Comparison of ENCODE assay signal across 8 mouse cellular contexts in genomic region chr5:73255321-73256251, GRCm38 (mm10). TPM values are rescaled to one million over a fixed set of nuclear protein-coding genes. Genes with fewer than 3 reads are reported as not detected.
DNase-seq lines count a peak whose midpoint lies in the region; ATAC-seq and TF ChIP-seq lines count a peak whose summit lies in the region.

No protein-coding gene starts in this region.

- peaks cover 0 to 8% of the 10 kb centered on the region in 2 experiments for H3K36me3 ChIP-seq in CH12.LX (replicated peaks in 1 of 2; ENCODE audit: control insufficient read depth in 1 of 2, insufficient read depth in 1 of 2, low read length in 1 of 2)
- no peaks in the 10 kb centered on the region for H3K36me3 ChIP-seq in heart, embryonic 13.5 days
- H3K36me3 ChIP-seq in kidney, postnatal 0 days (ENCODE audit: insufficient read depth, low read length), result no peaks in the 10 kb centered on the region
- no peaks in the 10 kb centered on the region; the same call in 1 of the 2 replicates for H3K36me3 ChIP-seq in liver, embryonic 15.5 days (replicated peaks)
- H3K36me3 ChIP-seq in neural tube, embryonic 12.5 days, result no peaks in the 10 kb centered on the region
- no peaks in the 10 kb centered on the region for H3K36me3 ChIP-seq in testis, adult 2 months (ENCODE audit: control insufficient read depth, insufficient read depth, low read length)

- dilution Hi-C loops in CH12.LX (cut with MboI; ENCODE audit: extremely low pct_ligation_motif_present, extremely low pct_unique_long_range_greater_than_20kb, low sequenced_read_pairs), result no loop called here

- no peak for TF ChIP-seq EP300 in CH12.LX (IDR thresholded peaks at IDR 0.05; ENCODE audit: low read length)

- H3K4me1 ChIP-seq in CH12.LX (ENCODE audit: control insufficient read depth in 1 of 2, insufficient read depth in 2 of 2), result peaks cover 5 to 32% of the 10 kb centered on the region in 2 experiments; a peak in 3 of 4 replicates
- peaks cover 2% of the 10 kb centered on the region for H3K4me1 ChIP-seq in brown adipose tissue, adult 24 weeks (ENCODE audit: control insufficient read depth, insufficient read depth, insufficient read length, low read length)
- H3K4me1 ChIP-seq in heart, embryonic 13.5 days, result peaks cover 38% of the 10 kb centered on the region
- peaks cover 7% of the 10 kb centered on the region; the same call in 1 of the 2 replicates for H3K4me1 ChIP-seq in kidney, postnatal 0 days (replicated peaks; ENCODE audit: insufficient read depth, low read length)
- H3K4me1 ChIP-seq in liver, embryonic 15.5 days (replicated peaks), result peaks cover 62% of the 10 kb centered on the region
- peaks cover 17% of the 10 kb centered on the region for H3K4me1 ChIP-seq in neural tube, embryonic 12.5 days
- H3K4me1 ChIP-seq in testis, adult 2 months (ENCODE audit: control insufficient read depth, insufficient read depth, low read length), result peaks cover 7% of the 10 kb centered on the region

- 0 out of 2 replicates have a peak, but pooled peaks have one; percentile 4 for ATAC-seq in erythroid progenitor cell, adult 5-6 weeks (replicated peaks; ENCODE audit: low FRiP score, poor library complexity, severe bottlenecking)
- peak; percentile 27; the same call in 1 of the 2 replicates for ATAC-seq in heart, embryonic 13.5 days (ENCODE audit: extremely low read depth, insufficient number of reproducible peaks, low FRiP score, low TSS enrichment)
- peak; percentile 40 for ATAC-seq in kidney, postnatal 0 days (replicated peaks; ENCODE audit: low FRiP score, low read depth)
- ATAC-seq in liver, embryonic 15.5 days (ENCODE audit: insufficient read depth), result peak; percentile 35
- ATAC-seq in neural tube, embryonic 12.5 days (ENCODE audit: low FRiP score, low read depth), result peak; percentile 76

- H3K79me2 ChIP-seq in CH12.LX (replicated peaks; ENCODE audit: control insufficient read depth, extremely low read depth, insufficient read depth, poor library complexity, severe bottlenecking), result peaks cover 43% of the 10 kb centered on the region

- no peak for DNase-seq in CH12.LX (ENCODE audit: extremely low read depth)
- DNase-seq in kidney, postnatal 0 days (ENCODE audit: low spot score), result peak; percentile 66

- TF ChIP-seq RAD21 in CH12.LX (IDR thresholded peaks at IDR 0.05; ENCODE audit: low read depth, low read length), result no peak

- H3K27me3 ChIP-seq in CH12.LX (replicated peaks), result no peaks in the 10 kb centered on the region
- no peaks in the 10 kb centered on the region for H3K27me3 ChIP-seq in heart, embryonic 13.5 days (replicated peaks)
- no peaks in the 10 kb centered on the region for H3K27me3 ChIP-seq in kidney, postnatal 0 days (ENCODE audit: insufficient read depth, low read length)
- H3K27me3 ChIP-seq in liver, embryonic 15.5 days, result no peaks in the 10 kb centered on the region
- H3K27me3 ChIP-seq in neural tube, embryonic 12.5 days (replicated peaks), result no peaks in the 10 kb centered on the region
- no peaks in the 10 kb centered on the region for H3K27me3 ChIP-seq in testis, adult 2 months (ENCODE audit: control insufficient read depth, insufficient read depth, low read length)

- in situ Hi-C loops in CH12.LX (cut with MboI; ENCODE audit: low pct_ligation_motif_present, low pct_unique_long_range_greater_than_20kb, low sequenced_read_pairs), result loop anchor here (10.0 kb wide), 1 partner anchor 51 kb away; no protein-coding TSS in a partner anchor

- WGBS in heart, embryonic 13.5 days, result under 1% methylated on average over 105 of the region's 129 CpGs
- WGBS in kidney, postnatal 0 days, result under 1% methylated on average over 123 of the region's 129 CpGs
- under 1% methylated on average over 126 of the region's 129 CpGs for WGBS in liver, embryonic 15.5 days (ENCODE audit: insufficient replicate concordance)
- WGBS in neural tube, embryonic 12.5 days, result under 1% methylated on average over 127 of the region's 129 CpGs

- H3K27ac ChIP-seq in CH12.LX (ENCODE audit: insufficient read depth, low read depth), result peak overlapping the region; percentile 15; the same call in 1 of the 2 replicates
- peak overlapping the region; percentile 65 for H3K27ac ChIP-seq in brown adipose tissue, adult 24 weeks (replicated peaks; ENCODE audit: low read depth, low read length)
- H3K27ac ChIP-seq in heart, embryonic 13.5 days (replicated peaks), result peak overlapping the region; percentile 98
- H3K27ac ChIP-seq in kidney, postnatal 0 days, result peak overlapping the region; percentile 99
- H3K27ac ChIP-seq in liver, embryonic 15.5 days (replicated peaks), result peak overlapping the region; percentile 92
- H3K27ac ChIP-seq in neural tube, embryonic 12.5 days, result peak overlapping the region; percentile 93
- peak overlapping the region; percentile 89 for H3K27ac ChIP-seq in testis, adult 2 months (ENCODE audit: control insufficient read depth, insufficient read depth, low read depth, low read length)

- H3K9ac ChIP-seq in CH12.LX (ENCODE audit: insufficient read depth, low read depth), result peak overlapping the region; percentile 90
- H3K9ac ChIP-seq in heart, embryonic 13.5 days, result peak overlapping the region; percentile 97
- peak overlapping the region; percentile 87 for H3K9ac ChIP-seq in kidney, postnatal 0 days (ENCODE audit: low read depth, low read length)
- peak overlapping the region; percentile 89 for H3K9ac ChIP-seq in liver, embryonic 15.5 days
- peak overlapping the region; percentile 94 for H3K9ac ChIP-seq in neural tube, embryonic 12.5 days

- H3K9me3 ChIP-seq in CH12.LX (replicated peaks; ENCODE audit: low read length), result no peaks in the 10 kb centered on the region
- H3K9me3 ChIP-seq in heart, embryonic 13.5 days, result no peaks in the 10 kb centered on the region
- H3K9me3 ChIP-seq in kidney, postnatal 0 days (replicated peaks; ENCODE audit: low read length), result no peaks in the 10 kb centered on the region
- H3K9me3 ChIP-seq in liver, embryonic 15.5 days (replicated peaks), result no peaks in the 10 kb centered on the region
- no peaks in the 10 kb centered on the region for H3K9me3 ChIP-seq in neural tube, embryonic 12.5 days

- H3K4me2 ChIP-seq in CH12.LX (ENCODE audit: insufficient read depth, low read depth, poor library complexity, severe bottlenecking), result peak overlapping the region; percentile 91
- H3K4me2 ChIP-seq in heart, embryonic 13.5 days, result peak overlapping the region; percentile 82
- peak overlapping the region; percentile 71 for H3K4me2 ChIP-seq in kidney, postnatal 0 days (ENCODE audit: low read length)
- peak overlapping the region; percentile 95 for H3K4me2 ChIP-seq in liver, embryonic 15.5 days
- H3K4me2 ChIP-seq in neural tube, embryonic 12.5 days (replicated peaks), result peak overlapping the region; percentile 71

- peak overlapping the region; percentile 78 to 95 (median 94) for H3K4me3 ChIP-seq in CH12.LX (replicated peaks in 1 of 3; ENCODE audit: low read depth in 2 of 3, low read length in 2 of 3, poor library complexity in 1 of 3)
- peak overlapping the region; percentile 96 for H3K4me3 ChIP-seq in brown adipose tissue, adult 24 weeks (ENCODE audit: insufficient read depth, low read depth, low read length)
- peak overlapping the region; percentile 99 for H3K4me3 ChIP-seq in heart, embryonic 13.5 days
- H3K4me3 ChIP-seq in kidney, postnatal 0 days (replicated peaks; ENCODE audit: low read depth, low read length), result peak overlapping the region; percentile 86
- peak overlapping the region; percentile 95 for H3K4me3 ChIP-seq in liver, embryonic 15.5 days (replicated peaks)
- peak overlapping the region; percentile 93 for H3K4me3 ChIP-seq in neural tube, embryonic 12.5 days
- H3K4me3 ChIP-seq in testis, adult 2 months (ENCODE audit: control insufficient read depth, low read depth, low read length), result peak overlapping the region; percentile 95

- TF ChIP-seq CTCF in CH12.LX (conservative IDR thresholded peaks at IDR 0.05 in 1 of 2, IDR thresholded peaks at IDR 0.05 in 1 of 2; ENCODE audit: low read depth in 2 of 2, low read length in 2 of 2), result no peak
- no peak for TF ChIP-seq CTCF in kidney, postnatal 0 days (IDR thresholded peaks at IDR 0.05; ENCODE audit: low read depth)
- TF ChIP-seq CTCF in testis, adult 2 months (IDR thresholded peaks at IDR 0.05; ENCODE audit: control insufficient read depth, insufficient read depth, insufficient replicate concordance, low read depth, low read length), result no peak

- no peak for TF ChIP-seq POLR2A in CH12.LX (IDR thresholded peaks at IDR 0.05; ENCODE audit: low read depth, low read length)
- peak; percentile 32; the same call in 1 of the 2 replicates for TF ChIP-seq POLR2A in testis, adult 2 months (IDR thresholded peaks at IDR 0.05; ENCODE audit: control insufficient read depth, low read depth, low read length)

TF ChIP-seq in CH12.LX, 34 proteins besides CTCF, POLR2A, EP300 and RAD21 (continues in another document):
- no peak for TF ChIP-seq USF2 (conservative IDR thresholded peaks at IDR 0.05; ENCODE audit: low read depth, low read length)

RNA-seq across cellular contexts. Expression of gene Fryl, which starts 0.8 kb away (rescaled TPM):
- total RNA-seq in CH12.LX (2012; rRNA removed) (31.3 and 35.0 TPM in 2 replicates), CH12.LX (2014; rRNA removed) (23.2 and 23.8 TPM in 2 replicates)
- polyA plus RNA-seq in CH12.LX (2012; ENCODE audit: insufficient read length, low read depth), result 32.6 and 38.4 TPM in 2 replicates
- 9.4 and 25.3 TPM in 2 replicates for polyA plus RNA-seq in brown adipose tissue, adult 24 weeks (2012; ENCODE audit: insufficient read depth, insufficient read length, missing spikeins)
- 326 and 449 TPM in 2 replicates for total RNA-seq in erythroid progenitor cell, adult 5-6 weeks (2015; ENCODE audit: low replicate concordance)
- total RNA-seq in erythroid progenitor cell, adult 5-6 weeks (2017; ENCODE audit: low replicate concordance), result 610 and 678 TPM in 2 replicates
- polyA plus RNA-seq in heart, embryonic 13.5 days (2015; fragmentation: Nextera tagmentation; extraction: Ambion mirVana), result 27.3 and 28.8 TPM in 2 replicates
- 20.6 and 22.6 TPM in 2 replicates for polyA plus RNA-seq in kidney, postnatal 0 days (2015; fragmentation: Nextera tagmentation; extraction: Ambion mirVana)
- 46.2 and 47.2 TPM in 2 replicates for polyA plus RNA-seq in liver, embryonic 15.5 days (2015; fragmentation: Nextera tagmentation; extraction: Ambion mirVana)
- 44.8 and 49.7 TPM in 2 replicates for polyA plus RNA-seq in neural tube, embryonic 12.5 days (2016; fragmentation: Nextera tagmentation; extraction: Ambion mirVana)
- polyA plus RNA-seq in testis, adult 2 months (2012; rRNA removed), result 16.5 and 21.6 TPM in 2 replicates

RNA-seq across cellular contexts. Expression of gene Ociad1, which starts 37.0 kb away (rescaled TPM):
- 153 and 164 TPM in 2 replicates for total RNA-seq in CH12.LX (2012; rRNA removed)
- total RNA-seq in CH12.LX (2014; rRNA removed), result 292 and 359 TPM in 2 replicates
- 285 and 329 TPM in 2 replicates for polyA plus RNA-seq in CH12.LX (2012; ENCODE audit: insufficient read length, low read depth)
- polyA plus RNA-seq in brown adipose tissue, adult 24 weeks (2012; ENCODE audit: insufficient read depth, insufficient read length, missing spikeins), result 384 and 403 TPM in 2 replicates
- total RNA-seq in erythroid progenitor cell, adult 5-6 weeks (2015; ENCODE audit: low replicate concordance), result 182 and 187 TPM in 2 replicates
- 108 and 119 TPM in 2 replicates for total RNA-seq in erythroid progenitor cell, adult 5-6 weeks (2017; ENCODE audit: low replicate concordance)
- 220 and 251 TPM in 2 replicates for polyA plus RNA-seq in heart, embryonic 13.5 days (2015; fragmentation: Nextera tagmentation; extraction: Ambion mirVana)
- polyA plus RNA-seq in kidney, postnatal 0 days (2015; fragmentation: Nextera tagmentation; extraction: Ambion mirVana), result 209 and 222 TPM in 2 replicates
- polyA plus RNA-seq in liver, embryonic 15.5 days (2015; fragmentation: Nextera tagmentation; extraction: Ambion mirVana), result 115 and 117 TPM in 2 replicates
- 225 and 264 TPM in 2 replicates for polyA plus RNA-seq in neural tube, embryonic 12.5 days (2016; fragmentation: Nextera tagmentation; extraction: Ambion mirVana)
- 60.4 and 63.7 TPM in 2 replicates for polyA plus RNA-seq in testis, adult 2 months (2012; rRNA removed)

Comparison
In these comparisons a context has a peak if more than half of its experiments do, and no peak if none do; other contexts are left out.
1. H3K27ac ChIP-seq: peak in every context shown above with its lines; median percentile 99 in kidney, postnatal 0 days; 98 in heart, embryonic 13.5 days; 93 in neural tube, embryonic 12.5 days; 92 in liver, embryonic 15.5 days; 89 in testis, adult 2 months; 65 in brown adipose tissue, adult 24 weeks; 15 in CH12.LX.
2. ATAC-seq: peak in every context shown above with its lines; median percentile 76 in neural tube, embryonic 12.5 days; 40 in kidney, postnatal 0 days; 35 in liver, embryonic 15.5 days; 27 in heart, embryonic 13.5 days; 4 in erythroid progenitor cell, adult 5-6 weeks.